Mouse (Mus musculus): ENCODE results near the gene Znhit6. TPM values are rescaled to one million over a fixed set of nuclear protein-coding genes. Genes with fewer than 3 reads are reported as not detected.

Znhit6 gene
- total RNA-seq, 1 experiment from 2014 or later, result 48.8 TPM

DNA sequence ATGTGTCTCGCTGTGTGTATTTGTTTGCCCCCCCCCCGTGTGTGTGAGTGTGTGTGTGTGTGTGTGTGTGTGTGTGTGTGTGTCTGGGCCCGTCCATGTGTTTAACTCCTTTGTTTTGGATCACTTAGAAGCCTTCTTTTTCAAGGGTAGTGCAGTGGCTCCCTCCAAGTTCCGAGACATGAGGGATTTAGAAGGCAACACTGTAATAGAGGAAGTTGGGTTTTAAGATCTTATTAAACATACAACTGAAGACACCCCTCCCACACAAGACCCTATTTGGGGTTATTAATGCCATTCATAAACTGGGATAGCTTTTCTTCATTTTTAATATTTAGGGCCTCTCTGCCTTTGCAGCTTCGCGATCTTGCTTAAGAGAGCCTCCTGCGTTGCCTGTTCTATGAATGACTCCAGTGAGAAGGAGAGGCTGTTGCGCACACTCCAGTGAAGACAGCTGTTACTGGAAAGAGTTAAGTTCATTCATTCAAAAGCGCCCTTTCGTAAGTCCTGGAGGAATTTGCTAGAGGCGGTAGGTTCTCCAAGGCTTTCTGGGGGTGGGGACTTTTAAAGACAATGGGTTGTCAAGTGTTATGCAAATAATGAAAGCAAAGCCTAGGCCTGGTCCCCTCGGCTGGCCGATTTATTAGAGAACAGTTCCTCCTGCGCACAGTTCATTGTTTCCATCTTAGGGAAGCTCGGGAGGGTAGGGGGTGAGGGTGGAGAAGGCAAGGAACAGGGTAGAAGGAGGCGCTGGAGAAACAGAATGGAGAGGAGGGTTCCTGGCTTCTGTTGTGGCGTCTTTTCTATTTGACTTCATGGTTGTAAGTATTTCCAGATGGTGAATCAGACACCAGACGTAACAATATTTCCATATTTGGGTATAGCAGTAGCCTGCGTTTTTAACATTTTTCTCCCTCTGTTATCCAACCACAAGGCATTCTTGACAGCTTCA is 75.3 kb downstream of the Znhit6 start:
- no peak for ATAC-seq (replicated peaks in 1 of 2; ENCODE audit: insufficient read depth in 1 of 2, low FRiP score in 2 of 2, low TSS enrichment in 1 of 2, low read depth in 1 of 2, poor library complexity in 2 of 2, severe bottlenecking in 2 of 2)

DNA sequence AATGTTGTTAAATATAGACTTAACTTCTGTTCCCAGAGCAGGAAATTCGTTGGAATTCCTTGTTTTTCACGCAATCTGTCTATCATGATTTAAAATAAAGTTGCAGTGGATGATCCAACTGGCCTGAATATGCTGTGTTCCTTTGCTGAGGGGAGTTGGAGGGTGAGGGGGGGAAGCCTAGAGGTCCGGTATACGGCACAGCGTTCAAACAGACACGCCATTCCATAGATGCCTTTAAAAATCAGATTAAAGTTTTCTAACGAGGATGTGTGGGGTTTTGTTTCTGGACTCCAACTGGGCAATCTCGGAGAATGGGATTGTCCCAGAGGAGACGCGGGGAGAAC is 75.9 kb downstream of the Znhit6 start:
- ATAC-seq (replicated peaks in 1 of 2; ENCODE audit: insufficient read depth in 1 of 2, low FRiP score in 2 of 2, low TSS enrichment in 1 of 2, low read depth in 1 of 2, poor library complexity in 2 of 2, severe bottlenecking in 2 of 2), result no peak

DNA sequence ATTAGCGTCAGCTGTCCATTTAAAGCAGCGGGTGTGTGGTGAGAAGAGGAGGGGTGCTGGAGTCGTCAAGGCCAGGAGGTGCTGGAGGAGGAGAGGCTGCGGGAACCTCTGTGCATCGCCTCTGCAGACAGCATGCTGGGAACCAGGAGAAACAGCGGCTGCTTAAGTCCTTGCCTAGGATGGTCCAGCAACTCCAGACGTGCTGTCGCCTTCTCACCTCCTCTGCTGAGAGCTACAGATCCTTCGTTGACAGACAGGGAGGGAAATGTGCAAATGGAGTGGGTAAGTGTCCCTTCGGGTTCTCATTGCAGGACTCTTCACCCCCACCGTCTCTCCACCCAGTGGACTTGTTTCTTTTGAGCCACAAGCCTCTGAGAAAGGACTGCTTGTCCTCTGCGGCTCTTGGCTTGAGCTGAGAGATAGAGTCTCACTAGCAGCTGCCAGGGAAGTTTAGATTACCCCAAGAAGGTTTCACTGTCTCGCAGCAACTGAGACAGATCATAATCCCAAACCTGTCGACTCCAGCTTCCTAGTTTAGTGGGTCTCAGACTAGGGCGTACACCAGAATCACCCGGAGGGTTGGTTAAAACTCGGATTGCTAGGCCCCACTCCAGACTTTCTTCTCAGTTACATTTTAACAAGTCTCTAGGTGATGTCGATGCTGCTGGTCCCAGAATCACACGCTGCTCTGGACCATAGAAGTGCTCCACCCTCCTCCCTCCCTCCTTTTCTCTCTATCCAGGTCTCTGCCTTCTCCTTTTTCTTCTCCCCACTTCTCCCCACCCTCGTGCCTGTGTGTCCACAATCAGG is 76.5 kb downstream of the Znhit6 start:
- ATAC-seq (replicated peaks in 1 of 2; ENCODE audit: insufficient read depth in 1 of 2, low FRiP score in 2 of 2, low TSS enrichment in 1 of 2, low read depth in 1 of 2, poor library complexity in 2 of 2, severe bottlenecking in 2 of 2), result no peak

DNA sequence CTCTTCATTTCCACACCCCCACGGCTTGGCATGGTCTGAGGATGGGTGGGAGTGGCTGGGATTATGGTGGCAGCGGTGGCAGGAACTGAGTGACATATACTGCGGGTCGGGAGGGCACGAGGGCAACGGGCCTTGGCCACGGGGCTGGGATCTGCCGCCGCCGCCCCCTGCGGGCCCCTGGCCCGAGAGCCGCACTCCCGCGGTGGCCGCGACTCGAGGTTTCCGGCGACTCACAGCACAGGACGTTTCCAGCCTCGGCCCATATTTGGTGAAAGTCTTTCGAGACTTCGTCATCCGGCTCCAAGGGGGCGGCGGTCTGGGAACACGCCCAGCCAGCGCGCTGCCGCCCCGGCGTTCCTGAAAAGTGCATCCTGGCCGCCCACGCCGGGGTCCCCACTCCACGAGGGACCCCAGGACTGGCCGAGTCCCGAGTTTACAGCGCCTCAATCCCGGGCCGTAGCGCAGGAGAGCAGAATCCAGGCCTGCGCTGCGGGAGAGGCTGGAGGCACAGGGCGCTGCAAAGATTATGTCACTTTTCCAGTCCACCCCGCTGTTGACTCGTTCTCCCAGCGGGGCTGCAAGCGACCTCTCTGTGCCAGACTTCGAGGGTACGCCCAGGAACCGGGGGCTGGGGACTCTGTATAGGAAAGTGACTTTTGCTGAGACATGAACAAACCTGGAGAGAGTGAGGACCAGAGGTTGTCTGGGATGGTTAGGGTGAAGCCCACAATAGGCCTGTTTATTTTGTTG is 77.4 kb downstream of the Znhit6 start:
- ATAC-seq (replicated peaks in 1 of 2; ENCODE audit: insufficient read depth in 1 of 2, low FRiP score in 2 of 2, low TSS enrichment in 1 of 2, low read depth in 1 of 2, poor library complexity in 2 of 2, severe bottlenecking in 2 of 2), result peak; percentile 73 to 81

DNA sequence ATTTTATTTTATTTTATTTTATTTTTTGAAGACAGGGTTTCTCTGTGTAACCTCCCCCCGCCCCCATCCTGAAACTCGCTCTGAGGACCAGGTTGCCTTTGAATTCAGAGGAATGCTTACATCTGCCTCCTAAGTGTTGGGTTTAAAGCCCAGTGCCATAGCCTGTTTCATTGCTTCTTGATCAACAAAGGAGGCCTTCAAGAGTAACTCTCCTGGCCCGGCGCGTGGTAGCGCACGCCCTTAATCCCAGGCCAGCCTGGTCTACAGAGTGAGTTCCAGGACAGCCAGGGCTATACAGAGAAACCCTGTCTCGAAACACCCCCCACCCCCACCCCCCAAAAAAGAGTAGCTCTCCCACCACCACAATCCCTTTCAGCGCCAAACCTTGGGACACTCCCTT is 78.0 kb downstream of the Znhit6 start:
- no peak for ATAC-seq (replicated peaks in 1 of 2; ENCODE audit: insufficient read depth in 1 of 2, low FRiP score in 2 of 2, low TSS enrichment in 1 of 2, low read depth in 1 of 2, poor library complexity in 2 of 2, severe bottlenecking in 2 of 2)

Other genes with a start within 250 kb of the Znhit6 start
- 0.13 TPM in 1 of 2 replicates, not detected in the other for gene Ccn1, start 73.8 kb downstream of the Znhit6 start, total RNA-seq (2017)
- not detected in 2 replicates for gene Ddah1, start 182.5 kb downstream of the Znhit6 start, total RNA-seq (2017)

Data from hematopoietic stem cell, adult 5-6 weeks (primary cell).